Mouse (Mus musculus) heart, adult 2 months (tissue): ENCODE results near the gene Ovol3. TPM values are rescaled to one million over a fixed set of nuclear protein-coding genes. Genes with fewer than 3 reads are reported as not detected.

Experiments
- DNase-seq, 2 experiments: peaks; one replicate each; pipeline ENCODE4 v3.0.0; 2021
- H3K27ac ChIP-seq: fragments of 200-600 bp; 2 replicates; pipeline ENCODE4 v1.8.1; 2022
- H3K27me3 ChIP-seq: fragments of 200-500 bp; 2 replicates; pipeline ENCODE4 v1.6.1; 2012; ENCODE audit warnings: mild to moderate bottlenecking, low read length, inconsistent platforms, mixed read lengths; ENCODE audit not compliant: control insufficient read depth, insufficient read depth
- H3K36me3 ChIP-seq: fragments of 200-500 bp; 2 replicates; pipeline ENCODE4 v1.6.1; 2012; ENCODE audit warnings: low read length, inconsistent platforms; ENCODE audit not compliant: control insufficient read depth, insufficient read depth
- H3K4me1 ChIP-seq: fragments of 200-500 bp; 2 replicates; pipeline ENCODE4 v1.6.1; 2011; ENCODE audit warnings: low read length; ENCODE audit not compliant: control insufficient read depth, insufficient read depth
- H3K4me3 ChIP-seq: fragments of 200-600 bp; 2 replicates; pipeline ENCODE4 v1.8.1; 2022
- H3K79me2 ChIP-seq: fragments of 200-500 bp; replicated peaks from 2 replicates; pipeline ENCODE4 v1.6.1; 2012; ENCODE audit warnings: mild to moderate bottlenecking, inconsistent platforms, low read length, moderate library complexity, mixed read lengths; ENCODE audit not compliant: control insufficient read depth, insufficient read depth
- H3K9ac ChIP-seq: fragments of 200-500 bp; 2 replicates; pipeline ENCODE4 v1.6.1; 2012; ENCODE audit warnings: low read depth, mild to moderate bottlenecking, control low read depth, inconsistent platforms, low read length, mixed read lengths
- CTCF ChIP-seq: fragments of 200-600 bp; IDR thresholded peaks from 2 replicates; pipeline ENCODE4 v1.8.1; 2022; ENCODE audit warnings: antibody characterized with exemption, mild to moderate bottlenecking, moderate library complexity
- EP300 ChIP-seq: fragments of 200-500 bp; IDR thresholded peaks from 2 replicates; pipeline ENCODE4 v1.6.1; 2011; ENCODE audit warnings: low read depth, low read length, control low read depth; ENCODE audit not compliant: insufficient read depth
- POLR2A ChIP-seq: fragments of 200-500 bp; IDR thresholded peaks from 2 replicates; pipeline ENCODE4 v1.6.1; 2011; ENCODE audit warnings: mild to moderate bottlenecking, low read depth, low read length, control low read depth; ENCODE audit not compliant: insufficient read depth
- WGBS: fragments of 180-500 bp; shearing (Covaris S2); methylation state at CpG from one replicate; pipeline ENCODE4 v1.1.7; 2018; 5-methylcytosine and 5-hydroxymethylcytosine counted together
- intact Hi-C: fragments of 180-260 bp; cut with DNase I; formaldehyde crosslinking; loops from one replicate; pipeline ENCODE4 v1.15.1; 2025
- polyA plus RNA-seq: library from polyadenylated mRNA; depleted of rRNA; stranded (reverse); fragments of >200 nt; gene quantifications from 2 replicates; pipeline ENCODE4 v1.2.3, GENCODE M21; 2012
- total RNA-seq, 2 experiments: library from RNA; stranded (reverse); gene quantifications; 2 replicates each; pipeline ENCODE4 v1.2.3; 2021

Gene Ovol3
- total and polyA plus RNA-seq, 3 experiments, result not detected

DNA sequence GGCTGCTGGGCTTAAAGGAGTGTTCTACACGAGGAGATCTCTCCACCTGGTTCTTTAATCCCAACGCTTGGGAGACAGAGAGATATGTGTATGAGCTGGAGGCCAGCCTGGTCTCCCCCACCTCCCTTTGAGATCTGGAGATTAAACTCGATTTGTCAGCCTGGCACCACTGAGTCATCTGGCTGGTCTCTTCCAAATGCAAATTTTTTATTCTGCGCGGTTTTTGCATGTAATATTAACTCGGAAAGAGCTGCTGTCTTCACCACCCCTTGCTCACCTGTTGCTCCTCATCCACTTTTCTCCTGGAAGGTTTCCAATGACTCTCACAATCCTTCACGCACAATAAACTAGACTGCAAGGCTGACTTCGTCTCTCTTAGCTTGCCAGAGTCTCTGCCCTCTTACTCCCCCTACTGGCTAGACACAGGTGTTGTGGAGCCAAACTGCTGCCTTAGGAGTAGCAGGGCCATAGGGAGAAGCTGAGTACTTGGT, 37.0 kb downstream of the Ovol3 start, which contains the start of gene Capns1:
TSS of gene Capns1 (minus strand) at position 331 of the 491 bp plus-strand sequence.
- H3K4me3 ChIP-seq, result no peak within 1 kb of the TSS
- H3K27me3 ChIP-seq, result no peaks in the 10 kb centered on the region
- H3K4me1 ChIP-seq, result peaks cover 4% of the 10 kb centered on the region
- DNase-seq, result peak; percentile 56 to 57
- intact Hi-C loops, result loop anchor here (1.0 kb wide), 1 partner anchor 17 kb away; no protein-coding TSS in a partner anchor
- no peak within 1 kb of the TSS for H3K27ac ChIP-seq
- peak; percentile 72 for TF ChIP-seq EP300
- TF ChIP-seq POLR2A, result no peak
- peak; percentile 92 for TF ChIP-seq CTCF
- WGBS, result 5% methylated on average over 8 of the region's 8 CpGs
- H3K79me2 ChIP-seq, result no peaks in the 10 kb centered on the region
- no peak within 1 kb of the TSS for H3K9ac ChIP-seq
- no peaks in the 10 kb centered on the region; the same call in 1 of the 2 replicates for H3K36me3 ChIP-seq

DNA sequence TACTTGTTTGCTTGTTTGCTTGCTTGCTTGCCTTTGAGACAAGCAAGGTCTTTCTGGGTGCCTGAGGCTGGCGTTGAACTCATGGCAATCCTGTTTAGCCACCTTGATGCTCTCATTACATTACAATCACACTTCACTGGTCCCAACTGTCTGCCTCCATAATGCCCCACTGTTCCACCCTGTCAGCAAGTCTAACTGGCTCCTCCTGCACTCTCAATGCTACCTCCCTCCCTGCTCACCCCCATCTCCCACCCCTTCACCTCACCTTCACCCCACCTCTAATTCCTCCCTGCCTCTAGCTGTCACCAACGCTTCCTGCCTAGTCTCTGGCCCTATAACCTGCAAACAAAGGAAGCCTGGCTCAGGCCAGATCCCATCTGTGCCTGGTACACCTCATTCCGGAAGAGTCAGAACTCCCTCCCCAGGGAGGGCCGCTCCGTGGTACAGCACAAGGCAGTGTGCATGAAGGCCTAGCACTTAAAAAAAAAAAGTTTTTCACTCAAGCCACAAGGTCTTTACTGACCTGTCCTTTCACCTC, 37.9 kb downstream of the Ovol3 start:
- no peaks in the 10 kb centered on the region for H3K27me3 ChIP-seq
- H3K27ac ChIP-seq, result no peak overlapping the region
- H3K4me1 ChIP-seq, result peaks cover 4% of the 10 kb centered on the region
- peaks cover 4% of the 10 kb centered on the region for H3K36me3 ChIP-seq
- H3K4me3 ChIP-seq, result no peak overlapping the region
- TF ChIP-seq CTCF (no peak), POLR2A (no peak), EP300 (no peak)
- peak in 1 of 2 experiments; percentile 15 for DNase-seq
- H3K9ac ChIP-seq, result no peak overlapping the region
- intact Hi-C loops, result loop anchor here (1.0 kb wide), 1 partner anchor 16 kb away; no protein-coding TSS in a partner anchor
- no peaks in the 10 kb centered on the region for H3K79me2 ChIP-seq
- WGBS, result 56% methylated on average over 5 of the region's 5 CpGs

DNA sequence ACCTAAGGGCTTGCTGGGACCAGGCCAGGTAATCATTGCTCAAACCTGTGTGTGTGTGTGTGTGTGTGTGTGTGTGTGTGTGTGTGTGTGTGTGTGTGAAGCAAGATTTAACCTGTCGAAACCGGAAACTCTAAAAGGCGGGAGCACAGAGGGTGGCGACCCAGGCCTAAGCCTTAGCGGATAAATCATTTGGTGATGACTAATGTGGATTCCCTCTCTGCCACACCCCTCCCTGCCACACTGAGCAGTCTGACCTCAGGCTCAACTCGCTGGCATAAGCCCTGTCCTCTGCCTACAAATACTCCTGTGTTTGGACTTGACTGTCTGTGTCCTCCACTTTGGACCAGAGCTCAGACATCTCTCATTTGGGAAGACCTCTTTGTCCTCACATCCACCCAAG, 39.4 kb downstream of the Ovol3 start:
- 58% methylated on average over 6 of the region's 6 CpGs for WGBS

DNA sequence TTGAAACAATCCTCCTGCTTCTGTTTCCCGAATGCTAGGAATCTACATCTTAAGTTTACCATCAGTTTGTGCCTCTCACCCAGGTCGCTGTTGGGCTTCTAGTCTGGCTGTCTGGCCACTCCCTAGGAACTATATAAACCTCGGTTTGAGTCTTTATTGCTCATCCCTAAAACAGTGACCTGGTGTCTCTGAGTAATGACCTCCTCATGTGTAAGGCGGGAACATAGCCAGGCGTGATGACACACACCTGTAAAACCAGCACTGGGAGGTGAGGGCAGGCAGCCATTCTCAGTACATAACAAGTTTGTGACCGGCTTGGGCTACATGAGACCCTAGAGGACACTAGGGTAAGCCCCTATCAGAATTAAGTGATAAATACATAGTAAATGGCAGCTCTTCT, 40.1 kb downstream of the Ovol3 start:
- Histone ChIP-seq H3K27me3 (no peaks in the 10 kb centered on the region), H3K27ac (no peak overlapping the region), H3K79me2 (no peaks in the 10 kb centered on the region), H3K4me3 (no peak overlapping the region), H3K4me1 (peaks cover 4% of the 10 kb centered on the region), H3K36me3 (peaks cover 4% of the 10 kb centered on the region), H3K9ac (no peak overlapping the region)
- no peak for TF ChIP-seq CTCF
- no peak for TF ChIP-seq EP300
- TF ChIP-seq POLR2A, result no peak
- WGBS, result 68% methylated on average over 6 of the region's 6 CpGs
- DNase-seq, result no peak
- intact Hi-C loops, result no loop called here

More for the DNA sequence above, 39.4 kb downstream of the Ovol3 start:
- DNase-seq, result no peak
- TF ChIP-seq CTCF (no peak), EP300 (no peak), POLR2A (no peak)
- no peaks in the 10 kb centered on the region for H3K79me2 ChIP-seq
- H3K4me3 ChIP-seq, result no peak overlapping the region
- no peaks in the 10 kb centered on the region for H3K27me3 ChIP-seq
- no peak overlapping the region for H3K9ac ChIP-seq
- H3K4me1 ChIP-seq, result peaks cover 4% of the 10 kb centered on the region
- peaks cover 4% of the 10 kb centered on the region for H3K36me3 ChIP-seq
- intact Hi-C loops, result no loop called here
- H3K27ac ChIP-seq, result no peak overlapping the region

DNA sequence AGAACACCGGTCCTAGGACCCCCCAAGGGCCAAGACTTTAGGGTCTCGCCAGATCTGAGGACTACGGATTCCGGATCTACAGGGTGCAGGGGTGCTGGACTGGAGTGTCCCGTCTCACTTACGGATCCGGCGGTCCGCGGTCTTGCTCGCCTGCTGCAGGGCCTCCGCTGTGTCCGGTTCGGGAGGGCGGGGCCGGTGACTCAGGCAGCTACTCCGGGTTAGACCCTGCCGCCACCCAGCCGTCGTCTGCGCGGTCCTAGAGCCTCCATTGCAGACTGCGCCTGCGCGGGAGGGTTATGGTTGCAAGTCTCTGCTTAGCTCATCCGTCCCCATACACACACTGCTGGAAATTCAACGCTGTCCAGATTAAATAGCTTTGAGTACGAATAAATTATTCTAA, 40.6 kb downstream of the Ovol3 start:
- Histone ChIP-seq H3K27ac (peak overlapping the region; percentile 94), H3K27me3 (no peaks in the 10 kb centered on the region), H3K4me1 (peaks cover 2% of the 10 kb centered on the region), H3K79me2 (no peaks in the 10 kb centered on the region), H3K9ac (peak overlapping the region; percentile 92), H3K36me3 (peaks cover 4% of the 10 kb centered on the region), H3K4me3 (peak overlapping the region; percentile 55)
- under 1% methylated on average over 28 of the region's 28 CpGs for WGBS
- intact Hi-C loops, result no loop called here
- peak; percentile 96 to 97 for DNase-seq
- TF ChIP-seq POLR2A, result peak; percentile 86
- no peak for TF ChIP-seq CTCF
- peak; percentile 76; the same call in 1 of the 2 replicates for TF ChIP-seq EP300

DNA sequence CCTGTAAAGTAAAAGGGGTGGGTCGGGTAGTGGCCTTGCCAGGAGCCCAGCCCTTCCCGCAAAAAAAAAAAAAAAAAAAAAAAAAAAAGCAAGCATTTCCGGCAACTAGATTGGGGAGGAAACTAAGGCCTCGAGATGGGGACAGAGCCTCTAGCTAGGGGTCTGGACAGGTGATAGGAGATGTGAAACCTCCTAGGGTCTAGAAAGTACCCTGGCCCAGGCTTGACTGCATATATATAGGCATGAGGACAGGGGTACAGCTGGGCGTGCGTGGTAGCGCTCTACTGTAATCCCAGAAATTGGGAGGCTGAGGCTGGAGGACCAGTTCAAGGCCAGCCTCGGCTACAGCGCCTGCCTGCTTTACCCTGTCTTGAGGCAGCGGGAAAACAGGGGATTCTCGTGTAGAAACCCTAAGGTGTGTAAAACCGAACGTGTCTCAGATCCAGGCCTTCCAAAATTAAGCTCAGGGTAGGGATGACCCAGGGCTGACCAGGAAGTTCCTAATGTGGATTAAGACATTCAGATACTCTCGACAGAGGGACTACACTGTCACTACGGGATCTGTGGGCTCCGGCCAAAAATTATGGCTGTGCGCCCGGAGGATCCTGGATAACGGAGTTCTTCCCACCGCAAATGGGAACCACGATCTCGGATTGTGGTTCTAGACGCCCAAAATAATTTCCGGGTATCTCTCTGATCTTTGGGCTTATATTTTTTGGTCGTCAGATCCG, 41.3 kb downstream of the Ovol3 start:
- TF ChIP-seq CTCF, result no peak
- TF ChIP-seq POLR2A, result no peak
- no peak for TF ChIP-seq EP300
- peak overlapping the region; percentile 55 for H3K4me3 ChIP-seq
- H3K27me3 ChIP-seq, result no peaks in the 10 kb centered on the region
- H3K36me3 ChIP-seq, result peaks cover 4% of the 10 kb centered on the region
- no peaks in the 10 kb centered on the region for H3K79me2 ChIP-seq
- H3K9ac ChIP-seq, result peak overlapping the region; percentile 92
- WGBS, result under 1% methylated on average over 26 of the region's 26 CpGs
- intact Hi-C loops, result no loop called here
- peaks cover 2% of the 10 kb centered on the region for H3K4me1 ChIP-seq
- peak; percentile 59 to 69 for DNase-seq
- H3K27ac ChIP-seq, result peak overlapping the region; percentile 94
